Mouse (Mus musculus) liver, embryonic 14.5 days (tissue): ENCODE data around the gene Hoxd3. TPM values are rescaled to one million over a fixed set of nuclear protein-coding genes. Genes with fewer than 3 reads are reported as not detected.
A peak's percentile ranks its signal among the peaks of the same experiment; 100 is the strongest.

Experiments used
- ATAC-seq: fragments of 200-750 bp; cut with Nextera tagmentation; 2 replicates; pipeline ENCODE4 v1.8.0; 2017; ENCODE audit warnings: moderate number of reproducible peaks, mild to moderate bottlenecking, moderate library complexity; ENCODE audit not compliant: insufficient read depth
- DNase-seq, 3 experiments: peaks; one replicate each; pipeline ENCODE4 v3.0.0-alpha.2; 2012 to 2013; ENCODE audit warnings: low read depth in 3 of 3, low spot score in 3 of 3
- H3K27ac ChIP-seq: fragments of 300-500 bp; sonication (generic); 2 replicates; pipeline ENCODE4 v1.5.1; 2014; ENCODE audit warnings: moderate library complexity, mild to moderate bottlenecking, control low read depth, inconsistent platforms
- H3K27me3 ChIP-seq: fragments of 300-500 bp; sonication (generic); 2 replicates; pipeline ENCODE4 v1.6.1; 2014; ENCODE audit warnings: mild to moderate bottlenecking, low read length, moderate library complexity; ENCODE audit not compliant: control insufficient read depth, insufficient read depth
- H3K36me3 ChIP-seq: fragments of 300-500 bp; sonication (generic); replicated peaks from 2 replicates; pipeline ENCODE4 v1.6.1; 2014; ENCODE audit warnings: low read depth; ENCODE audit not compliant: control insufficient read depth, insufficient read depth
- H3K4me1 ChIP-seq, 2 experiments: fragments of 200-500 bp in 1 of 2; fragments of 300-500 bp in 1 of 2; sonication (generic) in 1 of 2; replicated peaks; 2 replicates each; pipeline ENCODE4 v1.6.1; 2012 to 2014; ENCODE audit warnings: antibody characterized with exemption in 1 of 2, inconsistent platforms in 1 of 2, low read length in 1 of 2; ENCODE audit not compliant: control insufficient read depth in 2 of 2, insufficient read depth in 2 of 2
- H3K4me2 ChIP-seq: fragments of 300-500 bp; sonication (generic); 2 replicates; pipeline ENCODE4 v1.6.1; 2014; ENCODE audit warnings: low read depth, mild to moderate bottlenecking, control low read depth, moderate library complexity
- H3K4me3 ChIP-seq, 2 experiments: fragments of 200-500 bp in 1 of 2; fragments of 300-500 bp in 1 of 2; sonication (generic) in 1 of 2; 2 replicates each; pipeline ENCODE4 v1.5.1; 2012 to 2014; ENCODE audit warnings: low read depth in 2 of 2, low read length in 2 of 2, mild to moderate bottlenecking in 2 of 2, control low read depth in 1 of 2, inconsistent platforms in 1 of 2, moderate library complexity in 1 of 2; ENCODE audit not compliant: insufficient read depth in 1 of 2
- H3K9ac ChIP-seq: fragments of 300-500 bp; sonication (generic); replicated peaks from 2 replicates; pipeline ENCODE4 v1.6.1; 2014; ENCODE audit warnings: mild to moderate bottlenecking, control low read depth, moderate library complexity
- H3K9me3 ChIP-seq: fragments of 300-500 bp; sonication (generic); 2 replicates; pipeline ENCODE4 v1.6.1; 2016; ENCODE audit warnings: low read length, mixed read lengths; ENCODE audit not compliant: control insufficient read depth
- CTCF ChIP-seq: IDR thresholded peaks from 2 replicates; pipeline ENCODE4 v1.5.1; 2016; ENCODE audit warnings: antibody characterized with exemption, low read depth, control low read depth
- EP300 ChIP-seq: IDR thresholded peaks from 2 replicates; pipeline ENCODE4 v1.6.1; 2016; ENCODE audit warnings: antibody characterized with exemption, low read depth
- WGBS: fragments of 180-500 bp; shearing (Covaris S2); extraction: QIAGEN DNeasy Blood & Tissue Kit; methylation state at CpG from one replicate; pipeline ENCODE4 v1.1.7; 2014; ENCODE audit not compliant: insufficient replicate concordance; 5-methylcytosine and 5-hydroxymethylcytosine counted together
- polyA plus RNA-seq, 2 experiments: library from polyadenylated mRNA; depleted of rRNA in 1 of 2; stranded (reverse) in 1 of 2; unstranded in 1 of 2; fragments of >200 nt; fragmentation: Nextera tagmentation in 1 of 2; extraction: Ambion mirVana in 1 of 2; gene quantifications; 2 replicates each; pipeline versions ENCODE4 v1.2.1 to v1.2.3; 2012 to 2014

Hoxd3 gene
- polyA plus RNA-seq, 2 experiments: 0.02 TPM; not detected in 1

- peaks cover 75% of the 10 kb centered on the region for H3K27me3 ChIP-seq
- H3K4me3 ChIP-seq: no peak overlapping the region
- H3K27ac ChIP-seq: no peak overlapping the region
- TF ChIP-seq EP300: no peak
- no peak for TF ChIP-seq CTCF
- WGBS: 16% methylated on average over 8 of the region's 8 CpGs
- no peaks in the 10 kb centered on the region for H3K36me3 ChIP-seq
- ATAC-seq (no peak), DNase-seq (no peak)
- no peak overlapping the region for H3K9ac ChIP-seq
- H3K9me3 ChIP-seq: no peaks in the 10 kb centered on the region
- H3K4me2 ChIP-seq: no peak overlapping the region
- H3K4me1 ChIP-seq: no peaks in the 10 kb centered on the region
Measured at GRCm38 (mm10) chr2:74722949-74723348, 11.2 kb downstream of the Hoxd3 start.

DNA sequence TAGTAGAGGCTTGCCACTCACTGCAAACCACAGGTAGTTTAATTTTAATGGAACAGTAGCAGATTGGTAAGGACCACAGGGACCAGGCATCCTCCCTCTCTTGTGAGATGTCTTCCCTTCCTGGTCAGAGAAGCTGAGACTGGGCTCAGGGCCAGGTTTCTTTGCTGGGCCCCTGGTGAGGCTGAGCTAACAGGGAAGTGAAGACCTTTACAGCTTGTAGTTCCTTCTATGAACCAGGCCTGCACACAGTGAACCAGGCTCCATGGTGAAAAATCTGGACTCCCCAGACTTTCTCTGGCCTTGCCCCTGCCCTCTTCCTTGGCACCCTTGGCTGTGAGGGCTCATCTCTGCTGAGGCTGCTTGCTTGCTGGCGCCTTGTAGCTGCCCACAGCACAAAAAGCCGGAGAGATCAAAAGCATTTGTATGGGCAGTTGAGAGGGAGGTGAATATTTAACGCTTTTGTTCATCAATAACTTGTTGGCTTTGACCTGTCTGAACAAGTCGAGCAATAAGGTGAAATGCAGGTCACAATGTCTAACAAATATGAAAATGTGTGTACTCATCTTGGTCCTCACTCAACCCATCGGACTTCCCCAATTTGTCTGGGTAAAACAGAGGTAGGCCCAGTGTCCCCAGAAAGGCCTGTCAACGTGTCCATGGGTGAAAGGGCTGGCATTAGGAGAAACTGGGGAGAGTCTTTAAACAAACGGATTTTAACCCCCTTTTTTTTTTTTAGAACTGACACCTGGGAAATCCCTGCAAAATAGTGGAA, 12.7 kb downstream of the Hoxd3 start:
- TF ChIP-seq EP300 (no peak), CTCF (no peak)
- H3K9me3 ChIP-seq: no peaks in the 10 kb centered on the region
- DNase-seq (no peak), ATAC-seq (no peak)
- no peak overlapping the region for H3K4me2 ChIP-seq
- H3K27ac ChIP-seq: no peak overlapping the region
- peaks cover 89% of the 10 kb centered on the region for H3K27me3 ChIP-seq
- H3K4me3 ChIP-seq: no peak overlapping the region
- no peaks in the 10 kb centered on the region for H3K4me1 ChIP-seq
- no peak overlapping the region for H3K9ac ChIP-seq
- 30% methylated on average over 7 of the region's 7 CpGs for WGBS
- H3K36me3 ChIP-seq: no peaks in the 10 kb centered on the region

- WGBS: 32% methylated on average over 17 of the region's 17 CpGs
- TF ChIP-seq EP300: no peak
- Histone ChIP-seq H3K4me1 (no peaks in the 10 kb centered on the region), H3K27ac (no peak overlapping the region), H3K36me3 (no peaks in the 10 kb centered on the region), H3K4me3 (no peak overlapping the region), H3K9ac (no peak overlapping the region), H3K27me3 (peaks cover 90% of the 10 kb centered on the region), H3K9me3 (no peaks in the 10 kb centered on the region), H3K4me2 (no peak overlapping the region)
- ATAC-seq (no peak), DNase-seq (no peak)
Measured at GRCm38 (mm10) chr2:74725171-74725570, 13.4 kb downstream of the Hoxd3 start.

DNA sequence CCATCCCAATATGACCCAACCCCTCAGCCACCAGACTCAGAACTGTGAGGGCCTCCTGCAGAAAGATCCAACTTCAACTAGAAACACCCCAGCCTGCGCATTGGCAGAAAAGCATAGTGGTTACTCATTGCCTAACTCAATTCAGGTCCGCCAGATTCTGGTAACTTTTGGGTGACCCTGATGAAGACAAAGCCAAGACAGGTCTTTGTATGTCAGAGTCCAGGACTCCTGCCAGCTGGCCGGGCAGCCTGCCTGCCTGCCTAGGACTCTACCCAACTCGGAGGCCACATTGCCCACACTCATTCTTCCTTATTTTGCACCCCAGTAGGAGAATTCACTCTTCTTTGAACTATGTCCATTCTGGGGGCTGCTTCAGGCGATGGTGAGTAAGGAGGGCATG, 14.8 kb downstream of the Hoxd3 start, which contains the start of gene Gm28230:
Gene Gm28230, plus strand, starts transcription at position 178 of the 400 bp plus-strand sequence.
- H3K4me3 ChIP-seq: no peak within 1 kb of the TSS
- peaks cover 92% of the 10 kb centered on the region for H3K27me3 ChIP-seq
- TF ChIP-seq CTCF (no peak), EP300 (no peak)
- H3K9ac ChIP-seq: no peak within 1 kb of the TSS
- H3K27ac ChIP-seq: no peak within 1 kb of the TSS
- 32% methylated on average over 5 of the region's 5 CpGs for WGBS
- no peaks in the 10 kb centered on the region for H3K9me3 ChIP-seq
- H3K4me2 ChIP-seq: peak within 1 kb of the TSS; percentile 18; the same call in 1 of the 2 replicates
- ATAC-seq: no peak
- H3K36me3 ChIP-seq: no peaks in the 10 kb centered on the region
- no peak for DNase-seq
- H3K4me1 ChIP-seq: no peaks in the 10 kb centered on the region

DNA sequence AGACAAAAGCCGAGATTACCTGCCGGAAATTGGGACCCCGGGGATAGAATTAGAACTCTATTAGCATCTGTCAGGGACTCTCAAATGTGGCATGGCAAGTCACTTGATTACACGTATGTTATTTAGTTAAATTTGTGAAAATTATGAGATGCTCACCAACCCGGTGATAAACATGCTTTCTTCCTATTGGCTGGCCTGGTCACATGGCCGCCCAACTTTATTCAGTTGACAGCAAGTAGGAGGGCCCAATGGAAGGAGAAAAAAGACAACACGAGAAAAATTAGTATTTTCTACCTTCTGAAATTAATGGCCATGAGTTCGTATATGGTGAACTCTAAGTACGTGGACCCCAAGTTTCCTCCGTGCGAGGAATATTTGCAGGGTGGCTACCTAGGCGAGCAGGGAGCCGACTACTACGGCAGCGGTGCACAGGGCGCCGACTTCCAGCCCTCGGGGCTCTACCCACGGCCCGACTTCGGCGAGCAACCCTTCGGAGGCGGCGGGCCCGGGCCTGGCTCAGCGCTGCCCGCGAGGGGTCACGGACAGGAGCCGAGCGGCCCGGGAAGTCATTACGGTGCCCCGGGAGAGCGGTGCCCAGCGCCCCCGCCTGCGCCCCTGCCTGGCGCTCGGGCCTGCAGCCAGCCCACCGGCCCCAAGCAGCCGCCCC, 15.4 kb downstream of the Hoxd3 start:
- ATAC-seq (no peak), DNase-seq (no peak)
- Histone ChIP-seq H3K4me2 (peak overlapping the region; percentile 18; the same call in 1 of the 2 replicates), H3K36me3 (no peaks in the 10 kb centered on the region), H3K9me3 (no peaks in the 10 kb centered on the region), H3K27ac (no peak overlapping the region), H3K4me3 (no peak overlapping the region), H3K4me1 (no peaks in the 10 kb centered on the region), H3K27me3 (peaks cover 92% of the 10 kb centered on the region), H3K9ac (no peak overlapping the region)
- no peak for TF ChIP-seq EP300
- WGBS: 7% methylated on average over 43 of the region's 43 CpGs
